1 mouse cellular context compared by ENCODE assay signal in the genomic region with DNA sequence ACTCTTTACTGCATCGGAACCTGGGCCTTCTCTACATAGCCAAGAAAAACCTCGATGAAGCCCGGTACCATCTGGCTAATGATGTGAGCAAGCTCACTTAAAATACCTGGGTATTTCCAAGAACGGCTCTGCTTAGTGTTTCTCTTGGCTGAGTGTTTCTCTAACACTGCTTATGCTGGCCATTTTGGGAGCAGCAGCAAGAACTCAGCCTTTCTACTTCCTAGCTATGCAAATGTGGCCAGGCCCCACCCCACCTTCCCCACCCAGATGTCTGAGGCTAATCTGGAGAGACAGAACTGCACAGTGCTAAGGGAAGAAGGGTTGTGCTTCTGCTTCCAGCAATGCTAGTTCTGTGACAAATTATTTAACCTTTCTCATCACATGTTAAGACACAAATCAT.
TF ChIP-seq lines count a peak whose summit lies in the region.

No protein-coding gene starts in this region.

TF ChIP-seq in MEL, 35 proteins besides CTCF, POLR2A, EP300 and RAD21 (continued from another document):
- TF ChIP-seq KAT2A (conservative IDR thresholded peaks at IDR 0.05; ENCODE audit: low read depth, low read length) (no peak), BHLHE40 (IDR thresholded peaks at IDR 0.05; ENCODE audit: borderline replicate concordance, low read depth, low read length) (no peak), USF2 (IDR thresholded peaks at IDR 0.05; ENCODE audit: borderline replicate concordance in 1 of 2, insufficient read depth in 1 of 2, low read depth in 1 of 2, low read length in 2 of 2) (no peak), GABPA (IDR thresholded peaks at IDR 0.05; ENCODE audit: low read depth, low read length) (no peak)
